Mouse (Mus musculus) heart, adult 2 months (tissue): ENCODE measurements around the gene Dtymk. TPM values are rescaled to one million over a fixed set of nuclear protein-coding genes. Genes with fewer than 3 reads are reported as not detected.

Source experiments
- DNase-seq, 2 experiments: peaks; one replicate each; pipeline ENCODE4 v3.0.0; 2021
- H3K27ac ChIP-seq: fragments of 200-600 bp; 2 replicates; pipeline ENCODE4 v1.8.1; 2022
- H3K27me3 ChIP-seq: fragments of 200-500 bp; 2 replicates; pipeline ENCODE4 v1.6.1; 2012; ENCODE audit warnings: mild to moderate bottlenecking, low read length, inconsistent platforms, mixed read lengths; ENCODE audit not compliant: control insufficient read depth, insufficient read depth
- H3K36me3 ChIP-seq: fragments of 200-500 bp; 2 replicates; pipeline ENCODE4 v1.6.1; 2012; ENCODE audit warnings: low read length, inconsistent platforms; ENCODE audit not compliant: control insufficient read depth, insufficient read depth
- H3K4me1 ChIP-seq: fragments of 200-500 bp; 2 replicates; pipeline ENCODE4 v1.6.1; 2011; ENCODE audit warnings: low read length; ENCODE audit not compliant: control insufficient read depth, insufficient read depth
- H3K4me3 ChIP-seq: fragments of 200-600 bp; 2 replicates; pipeline ENCODE4 v1.8.1; 2022
- H3K79me2 ChIP-seq: fragments of 200-500 bp; replicated peaks from 2 replicates; pipeline ENCODE4 v1.6.1; 2012; ENCODE audit warnings: mild to moderate bottlenecking, inconsistent platforms, low read length, moderate library complexity, mixed read lengths; ENCODE audit not compliant: control insufficient read depth, insufficient read depth
- H3K9ac ChIP-seq: fragments of 200-500 bp; 2 replicates; pipeline ENCODE4 v1.6.1; 2012; ENCODE audit warnings: low read depth, mild to moderate bottlenecking, control low read depth, inconsistent platforms, low read length, mixed read lengths
- CTCF ChIP-seq: fragments of 200-600 bp; IDR thresholded peaks from 2 replicates; pipeline ENCODE4 v1.8.1; 2022; ENCODE audit warnings: antibody characterized with exemption, mild to moderate bottlenecking, moderate library complexity
- EP300 ChIP-seq: fragments of 200-500 bp; IDR thresholded peaks from 2 replicates; pipeline ENCODE4 v1.6.1; 2011; ENCODE audit warnings: low read depth, low read length, control low read depth; ENCODE audit not compliant: insufficient read depth
- POLR2A ChIP-seq: fragments of 200-500 bp; IDR thresholded peaks from 2 replicates; pipeline ENCODE4 v1.6.1; 2011; ENCODE audit warnings: mild to moderate bottlenecking, low read depth, low read length, control low read depth; ENCODE audit not compliant: insufficient read depth
- WGBS: fragments of 180-500 bp; shearing (Covaris S2); methylation state at CpG from one replicate; pipeline ENCODE4 v1.1.7; 2018; 5-methylcytosine and 5-hydroxymethylcytosine counted together
- intact Hi-C: fragments of 180-260 bp; cut with DNase I; formaldehyde crosslinking; loops from one replicate; pipeline ENCODE4 v1.15.1; 2025
- polyA plus RNA-seq: library from polyadenylated mRNA; depleted of rRNA; stranded (reverse); fragments of >200 nt; gene quantifications from 2 replicates; pipeline ENCODE4 v1.2.3, GENCODE M21; 2012
- total RNA-seq, 2 experiments: library from RNA; stranded (reverse); gene quantifications; 2 replicates each; pipeline ENCODE4 v1.2.3; 2021

Gene Dtymk
- total and polyA plus RNA-seq, 3 experiments = 22.2 to 23.6 (median 22.4) TPM

DNA sequence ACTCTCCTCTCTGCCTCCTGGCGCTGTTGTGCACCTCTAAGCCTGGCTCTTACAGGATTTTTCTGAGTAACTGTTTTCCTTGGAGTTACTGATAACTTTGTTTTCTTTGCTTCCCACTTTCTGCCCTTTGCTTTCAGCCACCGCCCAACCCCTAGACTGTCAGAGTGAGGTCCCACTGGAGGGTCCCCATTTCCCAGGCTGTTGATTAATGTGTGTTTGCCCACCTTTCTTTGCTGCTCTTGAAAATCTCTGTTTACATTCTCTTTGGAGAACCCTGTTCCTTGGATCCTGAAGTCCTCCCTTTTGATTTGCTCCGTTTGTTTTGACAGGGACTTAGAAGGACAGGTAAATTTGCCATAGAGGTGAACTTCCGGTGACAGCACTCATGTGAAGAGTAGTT, 7.1 kb upstream of the Dtymk start:
- TF ChIP-seq CTCF (no peak), POLR2A (no peak), EP300 (no peak)
- DNase-seq = no peak
- Histone ChIP-seq H3K27me3 (no peaks in the 10 kb centered on the region), H3K27ac (no peak overlapping the region), H3K9ac (no peak overlapping the region), H3K4me1 (0 out of 2 replicates have a peak, but pooled peaks cover 1% of the 10 kb centered on the region), H3K79me2 (peaks cover 2% of the 10 kb centered on the region; the same call in 1 of the 2 replicates), H3K36me3 (no peaks in the 10 kb centered on the region), H3K4me3 (no peak overlapping the region)
- whole genome bisulfite sequencing = 92% methylated on average over 4 of the region's 4 CpGs
- intact Hi-C loops = loop anchor here (10.0 kb wide), 1 partner anchor 464 kb away; the partner anchor contains the start of genes Pask and Ppp1r7

- no peak for DNase-seq
- intact Hi-C loops = loop anchor here (2.0 to 10.0 kb wide), 2 partner anchors 17 to 461 kb away; partner anchors contain the start of genes Pask and Ppp1r7
- WGBS = 72% methylated on average over 5 of the region's 5 CpGs
- H3K79me2 ChIP-seq = peaks cover 2% of the 10 kb centered on the region; the same call in 1 of the 2 replicates
- no peak overlapping the region for H3K4me3 ChIP-seq
- 0 out of 2 replicates have a peak, but pooled peaks cover 1% of the 10 kb centered on the region for H3K4me1 ChIP-seq
- no peaks in the 10 kb centered on the region for H3K36me3 ChIP-seq
- no peak overlapping the region for H3K27ac ChIP-seq
- no peak for TF ChIP-seq EP300
- TF ChIP-seq POLR2A = no peak
- TF ChIP-seq CTCF = no peak
- no peak overlapping the region for H3K9ac ChIP-seq
- no peaks in the 10 kb centered on the region for H3K27me3 ChIP-seq
Measured at GRCm38 (mm10) chr1:93805221-93805951, 3.7 kb upstream of the Dtymk start.

DNA sequence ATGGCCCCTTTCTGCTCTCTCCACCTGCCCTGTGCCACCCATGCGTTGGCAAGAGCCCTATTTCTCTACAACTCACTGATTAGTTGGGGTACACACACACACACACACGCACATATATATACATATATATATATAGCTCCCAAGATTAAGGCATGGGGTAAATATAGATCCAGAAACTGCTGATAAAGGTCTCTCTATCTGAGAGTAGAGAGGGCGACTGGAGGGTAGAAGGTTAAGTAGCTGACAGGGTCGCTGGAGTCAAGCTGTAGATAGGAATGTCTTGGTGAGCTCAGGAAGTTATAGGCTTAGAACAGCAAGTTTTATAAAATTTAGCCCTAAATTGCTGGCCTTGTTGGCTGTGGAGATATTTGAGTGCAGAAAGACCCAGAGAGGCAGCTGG, 3.1 kb upstream of the Dtymk start:
- 59% methylated on average over 4 of the region's 4 CpGs for WGBS

GRCm38 (mm10) chr1:93803556-93804507, 2.1 kb upstream of the Dtymk start, which contains the start of gene Ing5:
TSS of gene Ing5 (plus strand) at chr1:93803965.
- intact Hi-C loops = loop anchor here (1.0 to 10.0 kb wide), 7 partner anchors 19 to 459 kb away; partner anchors contain the start of genes Farp2, Hdlbp, Pask and Ppp1r7

More for the DNA sequence above, 3.1 kb upstream of the Dtymk start:
- Histone ChIP-seq H3K9ac (no peak overlapping the region), H3K79me2 (peaks cover under 1% of the 10 kb centered on the region; the same call in 1 of the 2 replicates), H3K36me3 (no peaks in the 10 kb centered on the region), H3K4me3 (no peak overlapping the region; the same call in 1 of the 2 replicates), H3K27ac (no peak overlapping the region), H3K27me3 (no peaks in the 10 kb centered on the region), H3K4me1 (0 out of 2 replicates have a peak, but pooled peaks cover 1% of the 10 kb centered on the region)
- intact Hi-C loops = loop anchor here (2.0 to 10.0 kb wide), 4 partner anchors 18 to 460 kb away; partner anchors contain the start of genes Farp2, Pask and Ppp1r7
- no peak for TF ChIP-seq EP300
- no peak for TF ChIP-seq POLR2A
- no peak for TF ChIP-seq CTCF
- no peak for DNase-seq

DNA sequence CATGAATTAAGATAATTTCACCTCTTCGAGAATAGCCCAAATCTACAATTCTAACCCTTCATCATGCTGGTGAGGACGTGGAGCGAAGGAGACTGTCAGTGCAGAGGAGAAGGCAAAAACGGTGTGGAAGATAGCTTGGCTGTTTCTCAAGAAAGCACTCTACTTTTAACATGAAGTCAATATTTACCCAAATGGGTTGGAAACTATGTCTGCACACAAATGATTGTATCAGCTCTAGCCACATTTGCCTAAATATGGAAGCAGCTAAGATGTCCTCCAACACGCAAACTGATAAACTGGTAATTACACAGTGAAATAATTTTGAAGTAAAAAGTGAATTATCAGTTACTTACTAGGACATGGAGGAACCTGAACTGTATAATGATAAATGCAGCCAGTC, 1.0 kb upstream of the Dtymk start:
- H3K4me3 ChIP-seq = no peak overlapping the region
- intact Hi-C loops = loop anchor here (1.0 to 10.0 kb wide), 6 partner anchors 48 to 458 kb away; partner anchors contain the start of genes Farp2, Hdlbp, Pask and Ppp1r7
- H3K27me3 ChIP-seq = no peaks in the 10 kb centered on the region
- no peak overlapping the region; the same call in 1 of the 2 replicates for H3K27ac ChIP-seq
- H3K4me1 ChIP-seq = 0 out of 2 replicates have a peak, but pooled peaks cover 1% of the 10 kb centered on the region
- WGBS = 83% methylated on average over 5 of the region's 5 CpGs
- H3K79me2 ChIP-seq = no peaks in the 10 kb centered on the region
- no peak for TF ChIP-seq POLR2A
- no peak for TF ChIP-seq EP300
- TF ChIP-seq CTCF = no peak
- no peaks in the 10 kb centered on the region for H3K36me3 ChIP-seq
- H3K9ac ChIP-seq = no peak overlapping the region
- DNase-seq = no peak

More at GRCm38 (mm10) chr1:93803556-93804507, 2.1 kb upstream of the Dtymk start, which contains the start of gene Ing5:
- Histone ChIP-seq H3K36me3 (no peaks in the 10 kb centered on the region), H3K9ac (peak within 1 kb of the TSS; percentile 90), H3K4me1 (0 out of 2 replicates have a peak, but pooled peaks cover 1% of the 10 kb centered on the region), H3K79me2 (no peaks in the 10 kb centered on the region), H3K4me3 (peak within 1 kb of the TSS; percentile 73), H3K27ac (peak within 1 kb of the TSS; percentile 91), H3K27me3 (no peaks in the 10 kb centered on the region)
- TF ChIP-seq POLR2A = peak; percentile 51; the same call in 1 of the 2 replicates
- no peak; the same call in none of the 2 replicates for TF ChIP-seq CTCF
- under 1% methylated on average over 94 of the region's 94 CpGs for WGBS
- DNase-seq = peak; percentile 99 to 100
